Mouse (Mus musculus): ENCODE results near the gene Lurap1. TPM values are rescaled to one million over a fixed set of nuclear protein-coding genes. Genes with fewer than 3 reads are reported as not detected.
A peak's percentile ranks its signal among the peaks of the same experiment; 100 is the strongest.

The Lurap1 gene
- polyA plus RNA-seq, 1 experiment from 2014 or later = 2.2 TPM

GRCm38 (mm10) chr4:116157882-116158281 lies 6.7 kb upstream of the Lurap1 start:
- ATAC-seq (replicated peaks; ENCODE audit: insufficient number of reproducible peaks, insufficient read depth, low FRiP score, low read depth) = no peak
- 83% methylated on average over 2 of the region's 2 CpGs for WGBS

GRCm38 (mm10) chr4:116152702-116153101 lies 1.6 kb upstream of the Lurap1 start:
- ATAC-seq (replicated peaks; ENCODE audit: insufficient number of reproducible peaks, insufficient read depth, low FRiP score, low read depth) = no peak
- Histone ChIP-seq H3K4me3 (no peak overlapping the region), H3K4me2 (no peak overlapping the region), H3K36me3 (peaks cover 59% of the 10 kb centered on the region), H3K9me3 (replicated peaks) (no peaks in the 10 kb centered on the region), H3K4me1 (replicated peaks) (peaks cover 16% of the 10 kb centered on the region), H3K27ac (no peak overlapping the region), H3K27me3 (no peaks in the 10 kb centered on the region), H3K9ac (no peak overlapping the region)
- WGBS = 95% methylated on average over 15 of the region's 15 CpGs

More at GRCm38 (mm10) chr4:116157882-116158281, 6.7 kb upstream of the Lurap1 start:
- Histone ChIP-seq H3K27me3 (no peaks in the 10 kb centered on the region), H3K4me3 (no peak overlapping the region), H3K9me3 (replicated peaks) (no peaks in the 10 kb centered on the region), H3K4me2 (no peak overlapping the region), H3K4me1 (replicated peaks) (peaks cover 27% of the 10 kb centered on the region), H3K9ac (no peak overlapping the region), H3K36me3 (peaks cover 68% of the 10 kb centered on the region), H3K27ac (no peak overlapping the region)

- Histone ChIP-seq H3K36me3 (peaks cover 40% of the 10 kb centered on the region), H3K27me3 (no peaks in the 10 kb centered on the region), H3K4me1 (replicated peaks) (peaks cover 16% of the 10 kb centered on the region), H3K9ac (peak overlapping the region; percentile 97), H3K27ac (peak overlapping the region; percentile 94), H3K9me3 (replicated peaks) (no peaks in the 10 kb centered on the region), H3K4me3 (peak overlapping the region; percentile 92), H3K4me2 (peak overlapping the region; percentile 82)
- 0 out of 2 replicates have a peak, but pooled peaks have one; percentile 16 for ATAC-seq (replicated peaks; ENCODE audit: insufficient number of reproducible peaks, insufficient read depth, low FRiP score, low read depth)
- WGBS = 10% methylated on average over 4 of the region's 4 CpGs
These were observed 296 bp downstream of the Lurap1 start for GRCm38 (mm10) chr4:116150862-116151221.

- under 1% methylated on average over 56 of the region's 73 CpGs for WGBS
- H3K4me1 ChIP-seq (replicated peaks) = peaks cover 16% of the 10 kb centered on the region
These were observed 829 bp downstream of the Lurap1 start for GRCm38 (mm10) chr4:116150156-116150861.

GRCm38 (mm10) chr4:116149812-116150155 lies 1.4 kb downstream of the Lurap1 start:
- Histone ChIP-seq H3K9ac (peak overlapping the region; percentile 97), H3K4me3 (peak overlapping the region; percentile 92), H3K4me1 (replicated peaks) (peaks cover 20% of the 10 kb centered on the region), H3K9me3 (replicated peaks) (no peaks in the 10 kb centered on the region), H3K4me2 (peak overlapping the region; percentile 82), H3K27me3 (no peaks in the 10 kb centered on the region), H3K36me3 (peaks cover 29% of the 10 kb centered on the region), H3K27ac (peak overlapping the region; percentile 94)
- 26% methylated on average over 6 of the region's 6 CpGs for WGBS
- no peak for ATAC-seq (replicated peaks; ENCODE audit: insufficient number of reproducible peaks, insufficient read depth, low FRiP score, low read depth)

More at GRCm38 (mm10) chr4:116150156-116150861, 829 bp downstream of the Lurap1 start:
- Histone ChIP-seq H3K27me3 (no peaks in the 10 kb centered on the region), H3K36me3 (peaks cover 35% of the 10 kb centered on the region), H3K4me3 (peak overlapping the region; percentile 92), H3K4me2 (peak overlapping the region; percentile 82), H3K9ac (peak overlapping the region; percentile 97), H3K27ac (peak overlapping the region; percentile 94), H3K9me3 (replicated peaks) (no peaks in the 10 kb centered on the region)
- ATAC-seq (replicated peaks; ENCODE audit: insufficient number of reproducible peaks, insufficient read depth, low FRiP score, low read depth) = peak; percentile 90

- H3K9me3 ChIP-seq (replicated peaks) = no peaks in the 10 kb centered on the region
- H3K9ac ChIP-seq = peak overlapping the region; percentile 81
- peak; percentile 79 for ATAC-seq (replicated peaks; ENCODE audit: insufficient number of reproducible peaks, insufficient read depth, low FRiP score, low read depth)
- H3K4me3 ChIP-seq = peak overlapping the region; percentile 83
- no peaks in the 10 kb centered on the region for H3K27me3 ChIP-seq
- H3K27ac ChIP-seq = no peak overlapping the region
- peak overlapping the region; percentile 94 for H3K4me2 ChIP-seq
- no peaks in the 10 kb centered on the region for H3K36me3 ChIP-seq
- under 1% methylated on average over 42 of the region's 47 CpGs for WGBS
- H3K4me1 ChIP-seq (replicated peaks) = peaks cover 25% of the 10 kb centered on the region
These were observed 7.0 kb downstream of the Lurap1 start for GRCm38 (mm10) chr4:116143891-116144717.

- no peaks in the 10 kb centered on the region for H3K9me3 ChIP-seq (replicated peaks)
- H3K27me3 ChIP-seq = no peaks in the 10 kb centered on the region
- H3K27ac ChIP-seq = no peak overlapping the region
- ATAC-seq (replicated peaks; ENCODE audit: insufficient number of reproducible peaks, insufficient read depth, low FRiP score, low read depth) = no peak
- H3K4me3 ChIP-seq = peak overlapping the region; percentile 83
- peak overlapping the region; percentile 94 for H3K4me2 ChIP-seq
- H3K9ac ChIP-seq = peak overlapping the region; percentile 81
- WGBS = 7% methylated on average over 7 of the region's 7 CpGs
- H3K36me3 ChIP-seq = no peaks in the 10 kb centered on the region
- H3K4me1 ChIP-seq (replicated peaks) = peaks cover 25% of the 10 kb centered on the region
These were observed 7.8 kb downstream of the Lurap1 start for GRCm38 (mm10) chr4:116143317-116143811.

GRCm38 (mm10) chr4:116142269-116142668 lies 8.9 kb downstream of the Lurap1 start:
- Histone ChIP-seq H3K4me1 (replicated peaks) (peaks cover 25% of the 10 kb centered on the region), H3K4me3 (no peak overlapping the region), H3K4me2 (no peak overlapping the region), H3K27ac (no peak overlapping the region), H3K36me3 (no peaks in the 10 kb centered on the region), H3K27me3 (no peaks in the 10 kb centered on the region), H3K9me3 (replicated peaks) (no peaks in the 10 kb centered on the region), H3K9ac (no peak overlapping the region)
- WGBS = 83% methylated on average over 7 of the region's 7 CpGs
- no peak for ATAC-seq (replicated peaks; ENCODE audit: insufficient number of reproducible peaks, insufficient read depth, low FRiP score, low read depth)

GRCm38 (mm10) chr4:116141736-116142135 lies 9.4 kb downstream of the Lurap1 start:
- no peak for ATAC-seq (replicated peaks; ENCODE audit: insufficient number of reproducible peaks, insufficient read depth, low FRiP score, low read depth)
- H3K4me3 ChIP-seq = no peak overlapping the region
- peaks cover 25% of the 10 kb centered on the region for H3K4me1 ChIP-seq (replicated peaks)
- no peaks in the 10 kb centered on the region for H3K36me3 ChIP-seq
- H3K9me3 ChIP-seq (replicated peaks) = no peaks in the 10 kb centered on the region
- H3K9ac ChIP-seq = no peak overlapping the region
- WGBS = 90% methylated on average over 1 of the region's 1 CpGs
- H3K27me3 ChIP-seq = no peaks in the 10 kb centered on the region
- H3K27ac ChIP-seq = no peak overlapping the region
- no peak overlapping the region for H3K4me2 ChIP-seq

- H3K9ac ChIP-seq = no peak overlapping the region
- H3K4me1 ChIP-seq (replicated peaks) = peaks cover 25% of the 10 kb centered on the region
- no peak for ATAC-seq (replicated peaks; ENCODE audit: insufficient number of reproducible peaks, insufficient read depth, low FRiP score, low read depth)
- no peaks in the 10 kb centered on the region for H3K36me3 ChIP-seq
- no peaks in the 10 kb centered on the region for H3K27me3 ChIP-seq
- H3K9me3 ChIP-seq (replicated peaks) = no peaks in the 10 kb centered on the region
- 72% methylated on average over 7 of the region's 7 CpGs for WGBS
- H3K4me3 ChIP-seq = no peak overlapping the region
- no peak overlapping the region for H3K27ac ChIP-seq
- no peak overlapping the region for H3K4me2 ChIP-seq
These were observed 10.2 kb downstream of the Lurap1 start for GRCm38 (mm10) chr4:116140801-116141574.

Data from heart, embryonic 15.5 days (tissue).